Mouse (Mus musculus) testis, adult 2 months (tissue): Measurements from ENCODE around the gene Cacna1d. TPM values are rescaled to one million over a fixed set of nuclear protein-coding genes. Genes with fewer than 3 reads are reported as not detected.
A peak's percentile ranks its signal among the peaks of the same experiment; 100 is the strongest.

Experiments used
- H3K27ac ChIP-seq: fragments of 200-500 bp; 2 replicates; pipeline ENCODE4 v1.5.1; 2012; ENCODE audit warnings: low read depth, low read length; ENCODE audit not compliant: control insufficient read depth, insufficient read depth
- H3K27me3 ChIP-seq: fragments of 200-500 bp; 2 replicates; pipeline ENCODE4 v1.6.1; 2012; ENCODE audit warnings: mild to moderate bottlenecking, low read length, moderate library complexity; ENCODE audit not compliant: control insufficient read depth, insufficient read depth
- H3K36me3 ChIP-seq: fragments of 200-500 bp; 2 replicates; pipeline ENCODE4 v1.6.1; 2012; ENCODE audit warnings: mild to moderate bottlenecking, low read length; ENCODE audit not compliant: control insufficient read depth, insufficient read depth
- H3K4me1 ChIP-seq: fragments of 200-500 bp; 2 replicates; pipeline ENCODE4 v1.6.1; 2012; ENCODE audit warnings: low read length; ENCODE audit not compliant: control insufficient read depth, insufficient read depth
- H3K4me3 ChIP-seq: fragments of 200-500 bp; 2 replicates; pipeline ENCODE4 v1.5.1; 2012; ENCODE audit warnings: low read depth, mild to moderate bottlenecking, low read length, moderate library complexity, mixed read lengths; ENCODE audit not compliant: control insufficient read depth
- CTCF ChIP-seq: fragments of 200-500 bp; IDR thresholded peaks from 2 replicates; pipeline ENCODE4 v1.5.1; 2012; ENCODE audit warnings: low read depth, mild to moderate bottlenecking, inconsistent platforms, low read length, moderate library complexity; ENCODE audit not compliant: control insufficient read depth, insufficient read depth, insufficient replicate concordance
- POLR2A ChIP-seq: fragments of 200-500 bp; IDR thresholded peaks from 2 replicates; pipeline ENCODE4 v1.6.1; 2012; ENCODE audit warnings: low read depth, mild to moderate bottlenecking, inconsistent platforms, low read length, moderate library complexity; ENCODE audit not compliant: control insufficient read depth
- polyA plus RNA-seq: library from polyadenylated mRNA; depleted of rRNA; stranded (reverse); fragments of >200 nt; gene quantifications from 2 replicates; pipeline ENCODE4 v1.2.3, GENCODE M21; 2012

The Cacna1d gene
- polyA plus RNA-seq, 1 experiment, result 8.9 TPM

- no peak overlapping the region for H3K4me3 ChIP-seq
- no peaks in the 10 kb centered on the region for H3K27me3 ChIP-seq
- TF ChIP-seq POLR2A, result no peak
- TF ChIP-seq CTCF, result peak; percentile 91
- no peaks in the 10 kb centered on the region for H3K36me3 ChIP-seq
- H3K27ac ChIP-seq, result no peak overlapping the region
- peaks cover 7% of the 10 kb centered on the region for H3K4me1 ChIP-seq
These were observed 31.2 kb downstream of the Cacna1d start for GRCm38 (mm10) chr14:30459891-30460523.

- no peak for TF ChIP-seq POLR2A
- TF ChIP-seq CTCF, result no peak
- no peaks in the 10 kb centered on the region for H3K36me3 ChIP-seq
- no peak overlapping the region for H3K4me3 ChIP-seq
- no peaks in the 10 kb centered on the region for H3K27me3 ChIP-seq
- H3K27ac ChIP-seq, result no peak overlapping the region
- peaks cover 7% of the 10 kb centered on the region for H3K4me1 ChIP-seq
These were observed 32.4 kb downstream of the Cacna1d start for GRCm38 (mm10) chr14:30458820-30459219.

GRCm38 (mm10) chr14:30457897-30458296 lies 33.4 kb downstream of the Cacna1d start:
- Histone ChIP-seq H3K4me3 (no peak overlapping the region), H3K36me3 (no peaks in the 10 kb centered on the region), H3K27ac (no peak overlapping the region), H3K27me3 (no peaks in the 10 kb centered on the region), H3K4me1 (peaks cover 7% of the 10 kb centered on the region)
- TF ChIP-seq CTCF (no peak), POLR2A (no peak)

- TF ChIP-seq CTCF, result no peak
- TF ChIP-seq POLR2A, result no peak
- Histone ChIP-seq H3K4me1 (peaks cover 7% of the 10 kb centered on the region), H3K4me3 (no peak overlapping the region), H3K36me3 (no peaks in the 10 kb centered on the region), H3K27me3 (no peaks in the 10 kb centered on the region), H3K27ac (no peak overlapping the region)
These were observed 33.8 kb downstream of the Cacna1d start for GRCm38 (mm10) chr14:30457436-30457835.

GRCm38 (mm10) chr14:30455801-30456595 lies 35.3 kb downstream of the Cacna1d start:
- Histone ChIP-seq H3K4me3 (no peak overlapping the region), H3K27ac (no peak overlapping the region), H3K36me3 (no peaks in the 10 kb centered on the region), H3K27me3 (no peaks in the 10 kb centered on the region), H3K4me1 (peaks cover 7% of the 10 kb centered on the region)
- TF ChIP-seq POLR2A (no peak), CTCF (no peak)

- no peaks in the 10 kb centered on the region for H3K36me3 ChIP-seq
- TF ChIP-seq POLR2A, result no peak
- TF ChIP-seq CTCF, result no peak
- H3K4me3 ChIP-seq, result no peak overlapping the region
- H3K27ac ChIP-seq, result no peak overlapping the region
- no peaks in the 10 kb centered on the region for H3K27me3 ChIP-seq
- H3K4me1 ChIP-seq, result no peaks in the 10 kb centered on the region
These were observed 51.3 kb downstream of the Cacna1d start for GRCm38 (mm10) chr14:30439915-30440314.

GRCm38 (mm10) chr14:30435316-30435715 lies 55.9 kb downstream of the Cacna1d start:
- H3K27ac ChIP-seq, result no peak overlapping the region
- H3K36me3 ChIP-seq, result no peaks in the 10 kb centered on the region
- H3K27me3 ChIP-seq, result no peaks in the 10 kb centered on the region
- H3K4me3 ChIP-seq, result no peak overlapping the region
- TF ChIP-seq POLR2A (no peak), CTCF (no peak)
- peaks cover 2% of the 10 kb centered on the region for H3K4me1 ChIP-seq

- no peak overlapping the region for H3K4me3 ChIP-seq
- no peaks in the 10 kb centered on the region for H3K36me3 ChIP-seq
- no peak for TF ChIP-seq CTCF
- TF ChIP-seq POLR2A, result no peak
- no peaks in the 10 kb centered on the region for H3K27me3 ChIP-seq
- no peak overlapping the region for H3K27ac ChIP-seq
- peaks cover 13% of the 10 kb centered on the region for H3K4me1 ChIP-seq
These were observed 60.8 kb downstream of the Cacna1d start for GRCm38 (mm10) chr14:30430446-30430845.
